Mouse (Mus musculus): ENCODE measurements around the gene Fignl1. TPM values are rescaled to one million over a fixed set of nuclear protein-coding genes. Genes with fewer than 3 reads are reported as not detected.

The Fignl1 gene
- total RNA-seq, 2 experiments from 2014 or later = 0.30 to 0.36 TPM

Other genes with a start within 250 kb of the Fignl1 start
- gene 4930512M02Rik, start 181.1 kb downstream of the Fignl1 start, total RNA-seq (2021) = not detected
- gene Ikzf1, start 124.0 kb downstream of the Fignl1 start, total RNA-seq (2021) = 1 to 10 TPM in 1 of 2 experiments, under 1 TPM in 1; 0.32 to 2.4 TPM
- gene Ddc, start 89.2 kb upstream of the Fignl1 start, total RNA-seq (2021) = under 1 TPM; 0.66 to 0.86 TPM
- 10 to 100 TPM; 47.5 to 62.4 TPM for gene Grb10, start 229.7 kb upstream of the Fignl1 start, total RNA-seq (2021)

Measured in gastrocnemius, postnatal 36 days (tissue).